Mouse (Mus musculus): Measurements from ENCODE around the gene Cpsf4l.

- TF ChIP-seq CTCF (IDR thresholded peaks at IDR 0.05), result no peak
- no peak for TF ChIP-seq EP300 (IDR thresholded peaks at IDR 0.05)
Observed at GRCm38 (mm10) chr11:113754845-113755244, 45.0 kb upstream of the Cpsf4l start.
